Mouse (Mus musculus) liver, adult 2 months (tissue): ENCODE measurements around the gene Lmx1b. TPM values are rescaled to one million over a fixed set of nuclear protein-coding genes. Genes with fewer than 3 reads are reported as not detected.

Experiments used
- DNase-seq: peaks from one replicate; pipeline ENCODE4 v3.0.0-alpha.2; 2011; ENCODE audit warnings: low read depth, low spot score; ENCODE audit errors: extremely low read depth
- H3K27ac ChIP-seq: fragments of 200-500 bp; replicated peaks from 2 replicates; pipeline ENCODE4 v1.5.1; 2012; ENCODE audit warnings: low read depth, mild to moderate bottlenecking, control low read depth, inconsistent platforms, low read length; ENCODE audit not compliant: insufficient read depth
- H3K27me3 ChIP-seq: fragments of 200-500 bp; 2 replicates; pipeline ENCODE4 v1.6.1; 2012; ENCODE audit warnings: mild to moderate bottlenecking, moderate library complexity, low read length, inconsistent platforms; ENCODE audit not compliant: control insufficient read depth, insufficient read depth
- H3K36me3 ChIP-seq: fragments of 200-500 bp; 2 replicates; pipeline ENCODE4 v1.6.1; 2012; ENCODE audit warnings: low read length, inconsistent platforms; ENCODE audit not compliant: control insufficient read depth, insufficient read depth
- H3K4me1 ChIP-seq: fragments of 200-500 bp; 2 replicates; pipeline ENCODE4 v1.6.1; 2011; ENCODE audit warnings: low read length; ENCODE audit not compliant: control insufficient read depth, insufficient read depth
- H3K4me3 ChIP-seq: fragments of 200-500 bp; 2 replicates; pipeline ENCODE4 v1.5.1; 2011; ENCODE audit warnings: low read depth, mild to moderate bottlenecking, control low read depth, low read length, moderate library complexity; ENCODE audit not compliant: insufficient read depth
- H3K79me2 ChIP-seq: fragments of 200-500 bp; 2 replicates; pipeline ENCODE4 v1.6.1; 2012; ENCODE audit warnings: inconsistent platforms, mild to moderate bottlenecking, low read length, moderate library complexity; ENCODE audit not compliant: control insufficient read depth, insufficient read depth
- H3K9ac ChIP-seq: fragments of 200-500 bp; 2 replicates; pipeline ENCODE4 v1.6.1; 2012; ENCODE audit warnings: low read depth, mild to moderate bottlenecking, control low read depth, inconsistent platforms, low read length
- CTCF ChIP-seq: fragments of 200-500 bp; IDR thresholded peaks from 2 replicates; pipeline ENCODE4 v1.5.1; 2011; ENCODE audit warnings: low read depth, low read length, control low read depth
- POLR2A ChIP-seq: fragments of 200-500 bp; IDR thresholded peaks from 2 replicates; pipeline ENCODE4 v1.6.1; 2011; ENCODE audit warnings: low read length, control low read depth; ENCODE audit not compliant: insufficient read depth; ENCODE audit errors: extremely low read depth
- WGBS: fragments of 180-500 bp; shearing (Covaris S2); methylation state at CpG from one replicate; pipeline ENCODE4 v1.1.7; 2018; 5-methylcytosine and 5-hydroxymethylcytosine counted together
- polyA plus RNA-seq: library from polyadenylated mRNA; depleted of rRNA; stranded (reverse); fragments of >200 nt; gene quantifications from 2 replicates; pipeline ENCODE4 v1.2.3, GENCODE M21; 2012
- total RNA-seq: library from RNA; depleted of rRNA; stranded (reverse); fragments of >200 nt; gene quantifications from 2 replicates; pipeline ENCODE4 v1.2.3, GENCODE M21; 2014

The Lmx1b gene
- total and polyA plus RNA-seq, 2 experiments = not detected

DNA sequence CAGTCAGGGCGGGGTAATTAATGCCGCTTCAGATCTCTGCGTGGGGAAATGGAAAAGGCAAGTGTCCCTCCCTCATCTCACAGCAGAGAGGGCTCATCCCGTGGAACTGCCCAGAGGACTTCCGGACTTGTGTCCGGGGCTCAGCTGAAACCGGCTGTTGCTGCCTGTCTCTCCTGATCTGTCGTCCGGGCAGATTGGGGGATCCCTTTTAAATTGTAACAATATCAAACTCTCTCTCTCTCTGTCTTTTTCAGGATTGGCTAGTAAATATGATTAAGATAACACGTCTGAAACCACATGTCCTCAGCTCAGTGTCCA lies 13.3 kb downstream of the Lmx1b start:
- H3K4me3 ChIP-seq = no peak overlapping the region

DNA sequence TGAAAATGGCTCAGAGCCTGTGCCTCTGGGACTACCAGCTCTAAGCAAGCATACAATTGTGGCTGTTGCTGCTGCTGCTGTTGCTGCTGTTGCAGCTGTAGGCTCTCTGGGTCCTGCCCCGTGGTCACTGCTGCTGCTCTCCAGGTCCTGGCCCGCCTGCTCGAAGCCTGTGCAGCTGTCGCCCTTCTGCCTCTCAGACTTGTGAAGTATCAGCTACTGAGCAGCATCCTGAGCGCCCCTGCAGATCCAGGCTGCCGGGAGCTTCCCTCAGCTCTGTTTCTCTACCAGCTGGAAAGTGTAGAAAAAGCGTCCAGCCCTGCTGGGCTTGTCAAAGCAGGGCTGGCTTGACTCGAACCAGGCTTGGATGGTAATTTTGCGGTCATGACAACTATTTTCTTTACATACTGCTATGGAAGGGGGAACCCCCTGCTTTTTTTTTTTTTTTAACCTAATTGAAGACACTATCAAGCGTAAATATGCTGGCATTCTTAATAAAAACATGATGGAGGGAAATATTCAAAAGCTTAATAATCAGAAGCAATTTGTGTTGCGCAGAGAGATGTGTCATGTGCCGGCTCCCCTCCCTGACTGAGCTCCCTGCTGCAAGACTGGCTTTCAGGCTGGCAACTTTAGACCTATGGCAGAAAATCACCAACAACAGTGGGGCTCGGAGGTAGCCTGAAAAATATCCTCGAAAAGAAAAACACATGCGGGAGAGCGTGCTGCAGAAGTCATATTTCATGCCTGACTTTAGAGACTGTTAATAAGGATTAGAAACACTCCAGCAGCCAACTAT lies 13.9 kb downstream of the Lmx1b start:
- Histone ChIP-seq H3K4me3 (no peak overlapping the region), H3K36me3 (no peaks in the 10 kb centered on the region), H3K27ac (no peak overlapping the region), H3K9ac (no peak overlapping the region), H3K4me1 (no peaks in the 10 kb centered on the region), H3K79me2 (no peaks in the 10 kb centered on the region), H3K27me3 (peaks cover 9% of the 10 kb centered on the region)
- TF ChIP-seq POLR2A = no peak
- TF ChIP-seq CTCF = no peak
- WGBS = 70% methylated on average over 16 of the region's 16 CpGs
- DNase-seq = no peak

More for the DNA sequence above, 13.3 kb downstream of the Lmx1b start:
- H3K4me1 ChIP-seq = no peaks in the 10 kb centered on the region
- 63% methylated on average over 10 of the region's 10 CpGs for WGBS
- DNase-seq = no peak
- H3K36me3 ChIP-seq = no peaks in the 10 kb centered on the region
- no peak overlapping the region for H3K9ac ChIP-seq
- H3K27me3 ChIP-seq = peaks cover 15% of the 10 kb centered on the region
- no peaks in the 10 kb centered on the region for H3K79me2 ChIP-seq
- H3K27ac ChIP-seq = no peak overlapping the region
- no peak for TF ChIP-seq POLR2A
- no peak for TF ChIP-seq CTCF

DNA sequence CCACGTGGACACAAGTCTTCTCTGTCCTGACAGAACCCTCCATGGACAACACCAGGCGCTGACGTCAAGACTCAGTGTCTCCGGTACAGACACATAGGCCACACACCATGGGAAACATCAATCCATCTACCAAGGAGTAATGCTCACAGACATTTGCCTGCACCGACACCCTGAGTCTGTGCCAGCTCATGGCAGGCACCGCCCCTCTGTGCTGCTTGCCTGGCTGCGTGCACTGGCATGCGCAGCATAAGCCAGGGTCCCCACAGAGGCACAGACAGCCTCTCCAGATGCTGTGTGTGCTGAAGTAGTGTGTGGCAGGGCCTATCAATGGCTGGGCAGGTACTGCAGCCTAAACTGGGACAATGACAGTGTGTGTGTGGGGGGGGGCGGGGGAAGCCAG lies 22.6 kb downstream of the Lmx1b start:
- no peaks in the 10 kb centered on the region for H3K79me2 ChIP-seq
- H3K4me3 ChIP-seq = no peak overlapping the region
- WGBS = 92% methylated on average over 9 of the region's 9 CpGs
- H3K27me3 ChIP-seq = 0 out of 2 replicates have a peak, but pooled peaks cover 4% of the 10 kb centered on the region
- DNase-seq = no peak
- no peaks in the 10 kb centered on the region for H3K36me3 ChIP-seq
- TF ChIP-seq CTCF = no peak
- no peak for TF ChIP-seq POLR2A
- H3K4me1 ChIP-seq = no peaks in the 10 kb centered on the region
- H3K27ac ChIP-seq = no peak overlapping the region
- H3K9ac ChIP-seq = no peak overlapping the region

DNA sequence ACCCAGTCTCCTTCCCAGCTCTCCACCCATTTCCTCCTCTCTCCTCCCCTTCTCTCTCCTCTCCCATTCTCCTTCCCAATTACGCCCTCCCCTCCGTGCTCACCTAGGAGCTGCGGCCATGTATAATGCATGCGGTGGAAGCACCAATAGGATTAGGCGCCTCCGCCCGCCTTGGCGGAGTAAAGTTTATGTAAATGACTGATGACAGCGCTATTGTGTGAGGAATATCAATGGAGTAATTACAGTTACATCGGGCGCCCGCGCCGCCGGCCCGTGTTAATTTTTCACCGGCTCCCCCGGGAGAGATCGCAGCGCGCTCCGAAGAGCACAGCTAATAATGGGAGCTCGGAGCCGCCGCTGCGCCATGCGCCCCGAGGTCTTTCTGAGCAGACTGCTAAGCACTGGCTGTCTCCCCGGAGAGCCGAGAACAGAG lies 23.9 kb downstream of the Lmx1b start:
- Histone ChIP-seq H3K36me3 (no peaks in the 10 kb centered on the region), H3K4me1 (no peaks in the 10 kb centered on the region), H3K79me2 (no peaks in the 10 kb centered on the region), H3K9ac (no peak overlapping the region), H3K27me3 (0 out of 2 replicates have a peak, but pooled peaks cover 4% of the 10 kb centered on the region), H3K4me3 (no peak overlapping the region), H3K27ac (no peak overlapping the region)
- TF ChIP-seq POLR2A = no peak
- TF ChIP-seq CTCF = no peak
- no peak for DNase-seq
- 1% methylated on average over 30 of the region's 30 CpGs for WGBS

DNA sequence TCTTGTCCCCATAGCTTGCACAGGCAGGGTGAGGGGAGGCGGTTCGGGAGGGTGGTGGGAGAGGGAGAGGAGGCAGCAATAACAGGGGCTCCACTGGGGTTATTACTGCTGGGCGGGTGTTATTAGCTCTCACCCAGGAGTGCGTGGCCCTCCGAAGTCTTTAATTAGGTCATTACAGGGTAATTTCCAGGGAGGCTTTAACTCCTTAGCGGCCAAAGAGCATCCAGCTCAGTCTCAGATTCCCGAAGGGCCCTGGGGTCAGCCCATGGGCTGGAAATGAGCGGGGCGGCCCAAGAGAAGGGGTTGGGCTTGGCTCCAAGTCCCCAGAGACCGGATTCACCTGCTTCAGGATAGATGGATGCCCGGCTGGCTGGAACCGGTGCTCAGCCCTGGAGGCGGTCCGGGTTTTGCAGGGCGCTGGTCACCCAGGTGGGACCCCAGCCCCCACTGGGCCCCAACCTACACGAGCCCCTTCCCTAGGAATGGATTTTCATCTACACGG lies 24.4 kb downstream of the Lmx1b start:
- 0 out of 2 replicates have a peak, but pooled peaks cover 4% of the 10 kb centered on the region for H3K27me3 ChIP-seq
- H3K79me2 ChIP-seq = no peaks in the 10 kb centered on the region
- H3K9ac ChIP-seq = no peak overlapping the region
- no peaks in the 10 kb centered on the region for H3K4me1 ChIP-seq
- H3K36me3 ChIP-seq = no peaks in the 10 kb centered on the region
- no peak for DNase-seq
- H3K4me3 ChIP-seq = no peak overlapping the region
- H3K27ac ChIP-seq = no peak overlapping the region
- no peak for TF ChIP-seq POLR2A
- no peak for TF ChIP-seq CTCF
- 24% methylated on average over 17 of the region's 17 CpGs for WGBS
